Mouse (Mus musculus) macrophage (primary cell): ENCODE data around the gene Gm28035. TPM values are rescaled to one million over a fixed set of nuclear protein-coding genes. Genes with fewer than 3 reads are reported as not detected.

Source experiments
- H3K27ac ChIP-seq: fragments of 350-480 bp; formaldehyde crosslinking; 2 replicates; pipeline ENCODE4 v1.9.0; 2021
- H3K36me3 ChIP-seq: fragments of 350-480 bp; formaldehyde crosslinking; 2 replicates; pipeline ENCODE4 v1.9.0; 2021; ENCODE audit errors: inconsistent target
- H3K4me3 ChIP-seq: fragments of 350-480 bp; formaldehyde crosslinking; 2 replicates; pipeline ENCODE4 v1.9.0; 2021; ENCODE audit errors: inconsistent target
- H3K79me2 ChIP-seq: fragments of 350-480 bp; formaldehyde crosslinking; 2 replicates; pipeline ENCODE4 v1.9.0; 2021; ENCODE audit errors: inconsistent target
- WGBS: methylation state at CpG from one replicate; pipeline ENCODE4 v1.1.7; 2026; ENCODE audit warnings: inconsistent platforms; ENCODE audit not compliant: missing documents; 5-methylcytosine and 5-hydroxymethylcytosine counted together
- polyA plus RNA-seq: library from polyadenylated mRNA; stranded (reverse); fragments of 250-400 nt; gene quantifications from 3 replicates; pipeline ENCODE4 v1.2.4, GENCODE M21; 2018; ENCODE audit warnings: inconsistent platforms
- total RNA-seq, 78 experiments: library from RNA; depleted of rRNA; stranded (reverse); fragments of 250-400 nt; gene quantifications; 1 replicate in 9 of 78; 2 replicates in 24 of 78; 3 replicates in 43 of 78; 4 replicates in 2 of 78; pipeline ENCODE4 v1.2.4; 2018; ENCODE audit warnings: inconsistent platforms in 56 of 78

Gm28035 gene
- total RNA-seq (2018; cell fraction: chromatin; rRNA removed), result 10 to 100 TPM in 19 of 26 experiments, 1 to 10 TPM in 7; 5.5 to 19.9 (median 13.9) TPM
- 1 to 10 TPM in 3 of 26 experiments, under 1 TPM in 19, not detected in 4; 0.04 to 1.2 (median 0.14) TPM for total RNA-seq (2018; cell fraction: cytosol; rRNA removed)
- total RNA-seq (2018; cell fraction: nucleus; rRNA removed), result 10 to 100 TPM in 3 of 26 experiments, 1 to 10 TPM in 23; 1.9 to 12.2 (median 5.4) TPM
- 0.17 to 0.26 TPM (median 0.21 TPM) in 3 replicates for polyA plus RNA-seq

- WGBS, result 91% methylated on average over 2 of the region's 2 CpGs
- Histone ChIP-seq H3K36me3 (peaks cover 5% of the 10 kb centered on the region; the same call in 1 of the 2 replicates), H3K4me3 (no peak within 1 kb of the TSS), H3K27ac (no peak within 1 kb of the TSS), H3K79me2 (peaks cover 62% of the 10 kb centered on the region)
Measured at GRCm38 (mm10) chr2:30240267-30240666, at the start of gene Gm28035. TSS of gene Gm28035 (plus strand) at chr2:30240567.

GRCm38 (mm10) chr2:30191790-30192580 lies 48.4 kb upstream of the Gm28035 start:
- WGBS, result 95% methylated on average over 12 of the region's 12 CpGs

DNA sequence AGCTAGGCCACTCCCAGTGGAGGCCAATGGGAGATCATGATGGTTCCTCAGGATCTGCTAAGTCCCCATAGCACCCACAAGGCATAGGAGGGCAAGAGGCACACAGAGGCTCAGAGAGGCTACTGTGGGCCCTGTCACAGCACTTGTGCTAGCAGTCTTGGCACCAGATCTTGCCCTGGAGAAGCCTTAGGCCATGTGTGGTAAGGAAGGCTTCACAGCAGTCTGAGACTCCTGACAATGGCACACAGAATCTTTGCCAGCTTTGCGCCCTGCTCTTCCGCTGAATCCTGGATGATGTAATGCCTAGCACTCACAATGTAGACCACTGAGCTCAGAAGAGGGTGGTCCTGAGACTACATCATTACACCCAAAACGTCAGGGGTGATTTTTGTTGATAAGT lies 45.7 kb upstream of the Gm28035 start:
- Histone ChIP-seq H3K79me2 (no peaks in the 10 kb centered on the region), H3K36me3 (no peaks in the 10 kb centered on the region), H3K27ac (no peak overlapping the region), H3K4me3 (no peak overlapping the region)
- 97% methylated on average over 3 of the region's 3 CpGs for WGBS

More at GRCm38 (mm10) chr2:30191790-30192580, 48.4 kb upstream of the Gm28035 start:
- Histone ChIP-seq H3K36me3 (no peaks in the 10 kb centered on the region), H3K4me3 (no peak overlapping the region), H3K79me2 (no peaks in the 10 kb centered on the region), H3K27ac (no peak overlapping the region)

GRCm38 (mm10) chr2:30198021-30198420 lies 42.3 kb upstream of the Gm28035 start:
- no peak overlapping the region for H3K27ac ChIP-seq
- H3K36me3 ChIP-seq, result no peaks in the 10 kb centered on the region
- H3K79me2 ChIP-seq, result no peaks in the 10 kb centered on the region
- 92% methylated on average over 4 of the region's 4 CpGs for WGBS
- no peak overlapping the region for H3K4me3 ChIP-seq

- no peak overlapping the region for H3K4me3 ChIP-seq
- WGBS, result 57% methylated on average over 1 of the region's 1 CpGs
- H3K36me3 ChIP-seq, result no peaks in the 10 kb centered on the region
- no peak overlapping the region for H3K27ac ChIP-seq
- H3K79me2 ChIP-seq, result no peaks in the 10 kb centered on the region
Measured at GRCm38 (mm10) chr2:30199984-30200383, 40.4 kb upstream of the Gm28035 start.

GRCm38 (mm10) chr2:30200388-30200925 lies 39.9 kb upstream of the Gm28035 start:
- H3K4me3 ChIP-seq, result no peak overlapping the region
- 80% methylated on average over 5 of the region's 5 CpGs for WGBS
- no peaks in the 10 kb centered on the region for H3K36me3 ChIP-seq
- H3K79me2 ChIP-seq, result no peaks in the 10 kb centered on the region
- H3K27ac ChIP-seq, result no peak overlapping the region

DNA sequence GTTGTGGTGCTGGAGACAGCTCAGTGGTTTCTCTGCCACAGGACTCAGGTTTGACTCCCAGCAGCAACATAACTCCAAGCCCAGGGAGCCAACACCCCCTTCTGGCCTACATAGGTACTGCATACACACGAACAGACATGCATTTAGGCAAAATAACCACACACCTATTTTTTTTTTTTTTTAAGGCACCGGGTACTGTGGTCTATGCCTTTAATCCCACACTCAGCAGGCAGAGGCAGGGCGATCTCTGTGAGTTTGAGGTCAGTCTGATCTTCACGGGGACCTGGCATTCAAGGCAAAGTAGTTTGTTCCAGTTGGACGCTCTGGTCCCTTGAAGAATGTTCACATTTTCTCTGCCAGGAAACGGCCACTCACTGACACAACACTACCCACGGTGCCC lies 36.9 kb upstream of the Gm28035 start:
- WGBS, result 73% methylated on average over 7 of the region's 7 CpGs
- no peak overlapping the region for H3K4me3 ChIP-seq
- no peak overlapping the region for H3K27ac ChIP-seq
- H3K79me2 ChIP-seq, result no peaks in the 10 kb centered on the region
- H3K36me3 ChIP-seq, result no peaks in the 10 kb centered on the region

GRCm38 (mm10) chr2:30205255-30205628 lies 35.1 kb upstream of the Gm28035 start:
- Histone ChIP-seq H3K27ac (no peak overlapping the region), H3K79me2 (no peaks in the 10 kb centered on the region), H3K36me3 (no peaks in the 10 kb centered on the region), H3K4me3 (peak overlapping the region; percentile 50)
- 2% methylated on average over 13 of the region's 13 CpGs for WGBS

- Histone ChIP-seq H3K4me3 (peak within 1 kb of the TSS; percentile 50), H3K36me3 (no peaks in the 10 kb centered on the region), H3K27ac (no peak within 1 kb of the TSS), H3K79me2 (no peaks in the 10 kb centered on the region)
- under 1% methylated on average over 44 of the region's 44 CpGs for WGBS
Measured at GRCm38 (mm10) chr2:30205629-30206357, 34.6 kb upstream of the Gm28035 start, which contains the start of gene Kyat1. TSS of gene Kyat1 (minus strand) at chr2:30205847.

DNA sequence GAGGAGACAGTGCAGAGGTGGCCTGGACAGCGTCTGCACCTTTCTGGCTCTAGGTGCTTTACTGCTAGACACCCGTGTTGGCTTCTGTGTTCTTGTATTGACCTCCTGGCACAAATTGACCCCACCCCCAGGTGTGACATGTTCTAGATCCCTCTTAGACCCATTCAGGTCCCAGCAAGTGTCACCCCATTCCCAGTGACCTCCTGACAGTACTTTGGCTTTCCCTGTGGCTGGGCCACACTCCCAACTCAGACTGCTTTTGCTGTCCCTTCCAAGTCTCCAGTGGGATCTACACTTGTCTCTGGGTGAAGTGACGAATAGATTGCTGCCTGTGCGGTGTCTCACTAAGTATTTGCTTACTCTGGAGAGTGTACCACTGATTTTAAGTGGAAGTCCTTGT lies 33.0 kb upstream of the Gm28035 start:
- Histone ChIP-seq H3K79me2 (no peaks in the 10 kb centered on the region), H3K36me3 (no peaks in the 10 kb centered on the region), H3K4me3 (no peak overlapping the region), H3K27ac (no peak overlapping the region)
- 94% methylated on average over 4 of the region's 4 CpGs for WGBS

GRCm38 (mm10) chr2:30207886-30208285 lies 32.5 kb upstream of the Gm28035 start:
- no peaks in the 10 kb centered on the region for H3K79me2 ChIP-seq
- no peak overlapping the region for H3K4me3 ChIP-seq
- WGBS, result 92% methylated on average over 5 of the region's 5 CpGs
- no peak overlapping the region for H3K27ac ChIP-seq
- no peaks in the 10 kb centered on the region for H3K36me3 ChIP-seq

DNA sequence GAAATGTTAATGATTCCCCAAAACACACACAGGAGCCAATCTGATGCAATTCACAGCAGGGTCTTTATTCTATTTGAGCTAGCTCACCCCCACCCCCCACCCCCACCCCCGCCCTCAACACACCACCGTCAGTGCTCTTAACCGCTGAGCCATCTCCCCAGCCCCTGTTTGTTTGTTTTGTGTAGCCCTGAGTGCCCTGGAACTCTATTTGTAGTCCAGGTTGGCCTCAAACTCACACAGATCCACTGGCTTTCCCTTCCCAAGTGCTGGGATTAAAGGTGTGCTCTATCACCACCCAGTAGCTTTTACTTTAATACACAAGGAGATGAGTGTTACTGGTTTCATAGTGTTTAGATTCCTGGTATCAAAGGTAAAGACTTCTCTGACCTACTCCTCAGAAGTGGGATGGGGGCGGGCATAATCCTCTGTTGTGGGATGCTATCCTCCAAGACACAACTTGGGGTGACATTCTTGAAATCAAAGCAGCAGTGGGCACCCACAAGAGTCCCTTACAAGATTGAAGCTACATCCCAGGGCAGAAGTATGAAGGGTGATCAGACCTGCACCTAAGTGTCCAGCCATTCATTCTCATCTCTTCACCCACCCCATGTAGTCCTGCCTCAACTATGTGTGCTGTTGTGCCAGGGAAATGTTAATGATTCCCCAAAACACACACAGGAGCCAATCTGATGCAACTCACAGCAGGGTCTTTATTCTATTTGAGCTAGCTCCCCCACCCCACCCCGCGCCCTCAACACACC lies 28.8 kb upstream of the Gm28035 start:
- Histone ChIP-seq H3K27ac (no peak overlapping the region), H3K79me2 (no peaks in the 10 kb centered on the region), H3K4me3 (no peak overlapping the region), H3K36me3 (no peaks in the 10 kb centered on the region)
- WGBS, result 96% methylated on average over 6 of the region's 6 CpGs

- WGBS, result 90% methylated on average over 4 of the region's 4 CpGs
- no peak overlapping the region for H3K4me3 ChIP-seq
- no peak overlapping the region for H3K27ac ChIP-seq
- no peaks in the 10 kb centered on the region for H3K79me2 ChIP-seq
- no peaks in the 10 kb centered on the region for H3K36me3 ChIP-seq
Measured at GRCm38 (mm10) chr2:30212169-30212545, 28.2 kb upstream of the Gm28035 start.

DNA sequence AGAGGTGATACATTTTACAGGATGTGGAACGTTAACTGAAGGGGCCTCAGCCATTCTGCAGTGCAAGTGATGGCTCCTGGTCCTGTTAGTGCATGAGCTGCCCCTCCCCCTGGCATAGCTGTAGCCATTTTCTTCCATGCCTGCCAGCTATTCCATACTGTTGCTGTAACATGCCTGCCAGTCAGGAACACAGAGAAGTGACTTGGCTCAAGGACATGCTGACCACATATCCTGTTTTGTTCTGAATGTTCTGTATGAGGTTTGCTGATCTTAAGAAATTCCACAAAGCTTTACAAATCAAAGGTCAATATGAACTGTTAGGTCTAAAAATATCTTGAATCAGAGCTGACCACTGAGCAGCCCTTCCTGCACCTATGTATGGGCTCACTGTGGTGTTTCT lies 27.4 kb upstream of the Gm28035 start:
- Histone ChIP-seq H3K79me2 (no peaks in the 10 kb centered on the region), H3K4me3 (no peak overlapping the region), H3K36me3 (no peaks in the 10 kb centered on the region), H3K27ac (no peak overlapping the region)
- WGBS, result 80% methylated on average over 1 of the region's 1 CpGs
